Mouse (Mus musculus) cerebellum, adult 2 months (tissue): ENCODE results near the gene Aes.

Source experiments
- CTCF ChIP-seq: fragments of 200-500 bp; IDR thresholded peaks from 2 replicates; pipeline ENCODE4 v1.5.1; 2011; ENCODE audit warnings: low read depth, mild to moderate bottlenecking, control low read depth, low read length, moderate library complexity, borderline replicate concordance; ENCODE audit not compliant: insufficient read depth
- POLR2A ChIP-seq: fragments of 200-500 bp; IDR thresholded peaks from 2 replicates; pipeline ENCODE4 v1.6.1; 2011; ENCODE audit warnings: low read length, control low read depth, borderline replicate concordance; ENCODE audit not compliant: insufficient read depth

DNA sequence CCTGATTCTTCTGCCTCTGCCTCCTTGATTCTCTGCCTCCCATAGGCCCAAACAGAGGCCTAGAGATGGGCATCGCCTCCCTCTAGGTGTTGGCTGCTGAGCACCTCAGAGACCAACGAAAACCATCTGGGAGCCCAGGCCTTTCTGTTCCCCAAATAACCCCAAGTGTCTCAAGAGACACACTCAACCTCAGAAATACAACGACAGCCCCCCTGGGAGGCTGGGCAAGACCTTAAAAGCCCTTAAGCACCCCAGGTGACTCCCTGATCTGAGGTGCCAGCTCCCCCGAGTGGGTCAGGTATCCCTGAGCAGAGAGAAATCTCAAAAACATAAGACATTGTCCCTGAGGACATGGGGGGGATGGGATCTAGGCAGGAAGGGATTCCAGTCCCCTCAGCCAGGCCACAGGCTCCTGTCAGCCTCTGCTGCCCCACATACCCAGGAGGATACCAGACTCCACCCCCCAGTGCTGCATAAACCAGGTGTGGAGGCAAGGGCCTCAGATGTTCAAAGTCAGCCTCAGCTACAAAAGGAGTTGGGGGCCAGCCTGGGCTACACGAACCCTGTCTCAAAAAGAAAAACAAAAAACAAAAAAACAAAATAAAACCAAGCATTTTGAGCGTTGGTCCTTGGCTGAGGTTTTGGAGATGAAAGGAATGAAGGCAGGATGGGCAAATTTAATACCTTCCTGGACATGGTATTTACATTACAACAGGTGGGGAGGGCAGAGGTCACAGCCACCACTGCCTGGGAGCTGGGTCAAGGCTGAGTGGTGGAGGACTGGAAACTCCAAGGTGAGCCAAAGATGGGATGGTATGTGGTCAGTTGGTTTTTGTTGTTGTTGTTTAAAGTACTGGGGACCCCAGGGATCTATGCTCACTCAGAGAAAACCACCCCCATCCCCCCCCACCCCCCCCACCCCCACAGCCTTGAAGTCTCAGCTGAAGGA lies 5.2 kb upstream of the Aes start:
- no peak for TF ChIP-seq CTCF
- no peak for TF ChIP-seq POLR2A
